Mouse (Mus musculus): ENCODE data around the gene Flcn. TPM values are rescaled to one million over a fixed set of nuclear protein-coding genes. Genes with fewer than 3 reads are reported as not detected.
A peak's percentile ranks its signal among the peaks of the same experiment; 100 is the strongest.
"Not testable (repeated sequence)": the region's sequence is repeated elsewhere in the genome, so short reads cannot be mapped to it uniquely, and the experiment has no call there.

Gene Flcn
- polyA plus RNA-seq, 1 experiment from 2014 or later = 32.2 TPM

DNA sequence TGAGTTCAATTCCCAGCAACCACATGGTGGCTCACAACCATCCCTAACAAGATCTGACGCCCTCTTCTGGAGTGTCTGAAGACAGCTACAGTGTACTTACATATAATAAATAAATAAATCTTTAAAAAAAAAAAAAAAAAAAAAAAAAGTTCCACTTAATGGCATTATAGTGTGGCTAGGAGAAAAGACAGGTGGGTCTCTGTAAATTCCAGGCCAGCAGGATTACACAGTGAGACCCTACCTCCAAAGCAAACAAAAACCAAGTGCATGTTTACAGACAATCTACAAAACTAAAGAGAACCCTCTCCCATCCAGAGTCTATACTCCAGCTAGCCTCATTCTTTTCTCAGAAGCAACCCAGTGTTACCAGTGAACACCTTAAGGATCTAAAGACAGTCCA lies 28.0 kb upstream of the Flcn start:
- peaks cover 45% of the 10 kb centered on the region for H3K36me3 ChIP-seq (ENCODE audit: control insufficient read depth, insufficient read depth, low read length)
- peak overlapping the region; percentile 74 for H3K4me2 ChIP-seq (ENCODE audit: low read depth, low read length)
- peaks cover 14% of the 10 kb centered on the region for H3K4me1 ChIP-seq (ENCODE audit: control insufficient read depth, insufficient read depth, low read length)
- H3K9me3 ChIP-seq (ENCODE audit: control insufficient read depth, low read length); H3K9ac ChIP-seq (ENCODE audit: low read depth, low read length); ATAC-seq (ENCODE audit: low read depth); H3K27me3 ChIP-seq (replicated peaks; ENCODE audit: control insufficient read depth, insufficient read depth, low read length); DNase-seq (ENCODE audit: low spot score); H3K27ac ChIP-seq (replicated peaks; ENCODE audit: low read depth, low read length): not testable (repeated sequence)
- no CpG with 5 or more reads among the region's 1 CpGs for WGBS
- H3K4me3 ChIP-seq (ENCODE audit: low read depth, low read length) = 0 out of 2 replicates have a peak overlapping the region, but pooled peaks have one; percentile 96

DNA sequence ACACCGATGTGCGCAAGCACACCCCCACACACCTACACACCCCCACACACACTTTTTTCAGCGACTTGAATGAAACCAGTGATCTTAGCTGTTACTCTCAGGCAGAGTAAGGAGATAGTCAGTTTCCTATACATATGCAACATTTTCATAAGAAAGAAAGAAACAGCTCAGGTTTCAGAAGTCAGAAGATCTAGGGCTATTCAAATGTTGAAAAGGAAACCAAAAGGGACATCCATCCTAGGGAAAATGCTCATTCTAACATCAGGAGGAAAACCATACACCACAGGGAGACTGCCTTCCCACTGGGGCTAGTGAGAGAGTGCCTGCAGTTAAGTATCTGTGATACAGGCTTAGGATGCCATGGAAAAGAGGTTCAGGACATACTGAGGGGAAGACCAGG lies 11.8 kb upstream of the Flcn start:
- 88% methylated on average over 3 of the region's 3 CpGs for WGBS

DNA sequence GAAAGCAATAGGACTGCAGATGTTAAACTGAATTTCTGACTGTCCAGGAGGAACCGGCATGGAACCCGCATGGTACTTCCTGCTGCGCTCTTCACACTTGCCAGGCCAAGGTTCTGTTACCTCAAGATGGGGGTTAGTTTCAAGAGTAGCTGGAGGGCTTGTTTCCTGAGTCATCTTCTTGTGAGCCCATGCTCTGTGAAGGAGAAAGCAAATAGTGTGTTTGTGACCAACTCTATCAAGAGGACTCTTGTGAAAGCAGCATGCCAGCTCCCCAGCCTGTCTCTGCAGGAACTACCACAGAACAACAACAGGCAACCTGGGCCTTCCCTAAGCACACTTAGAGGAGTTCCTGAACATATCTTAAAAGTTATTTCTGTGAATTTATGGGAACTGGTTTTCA lies 8.1 kb upstream of the Flcn start:
- Histone ChIP-seq H3K27me3 (replicated peaks; ENCODE audit: control insufficient read depth, insufficient read depth, low read length) (no peaks in the 10 kb centered on the region), H3K27ac (replicated peaks; ENCODE audit: low read depth, low read length) (no peak overlapping the region), H3K4me2 (ENCODE audit: low read depth, low read length) (no peak overlapping the region), H3K9me3 (ENCODE audit: control insufficient read depth, low read length) (no peaks in the 10 kb centered on the region), H3K9ac (ENCODE audit: low read depth, low read length) (no peak overlapping the region), H3K4me3 (ENCODE audit: low read depth, low read length) (no peak overlapping the region), H3K36me3 (ENCODE audit: control insufficient read depth, insufficient read depth, low read length) (peaks cover 71% of the 10 kb centered on the region), H3K4me1 (ENCODE audit: control insufficient read depth, insufficient read depth, low read length) (no peaks in the 10 kb centered on the region)
- no peak for ATAC-seq (ENCODE audit: low read depth)
- 97% methylated on average over 3 of the region's 3 CpGs for WGBS
- DNase-seq (ENCODE audit: low spot score) = no peak

More for the DNA sequence above, 11.8 kb upstream of the Flcn start:
- no peak for ATAC-seq (ENCODE audit: low read depth)
- Histone ChIP-seq H3K4me1 (ENCODE audit: control insufficient read depth, insufficient read depth, low read length) (no peaks in the 10 kb centered on the region), H3K9ac (ENCODE audit: low read depth, low read length) (no peak overlapping the region), H3K4me2 (ENCODE audit: low read depth, low read length) (no peak overlapping the region), H3K27me3 (replicated peaks; ENCODE audit: control insufficient read depth, insufficient read depth, low read length) (no peaks in the 10 kb centered on the region), H3K4me3 (ENCODE audit: low read depth, low read length) (no peak overlapping the region), H3K36me3 (ENCODE audit: control insufficient read depth, insufficient read depth, low read length) (peaks cover 98% of the 10 kb centered on the region), H3K27ac (replicated peaks; ENCODE audit: low read depth, low read length) (no peak overlapping the region), H3K9me3 (ENCODE audit: control insufficient read depth, low read length) (no peaks in the 10 kb centered on the region)
- no peak for DNase-seq (ENCODE audit: low spot score)

DNA sequence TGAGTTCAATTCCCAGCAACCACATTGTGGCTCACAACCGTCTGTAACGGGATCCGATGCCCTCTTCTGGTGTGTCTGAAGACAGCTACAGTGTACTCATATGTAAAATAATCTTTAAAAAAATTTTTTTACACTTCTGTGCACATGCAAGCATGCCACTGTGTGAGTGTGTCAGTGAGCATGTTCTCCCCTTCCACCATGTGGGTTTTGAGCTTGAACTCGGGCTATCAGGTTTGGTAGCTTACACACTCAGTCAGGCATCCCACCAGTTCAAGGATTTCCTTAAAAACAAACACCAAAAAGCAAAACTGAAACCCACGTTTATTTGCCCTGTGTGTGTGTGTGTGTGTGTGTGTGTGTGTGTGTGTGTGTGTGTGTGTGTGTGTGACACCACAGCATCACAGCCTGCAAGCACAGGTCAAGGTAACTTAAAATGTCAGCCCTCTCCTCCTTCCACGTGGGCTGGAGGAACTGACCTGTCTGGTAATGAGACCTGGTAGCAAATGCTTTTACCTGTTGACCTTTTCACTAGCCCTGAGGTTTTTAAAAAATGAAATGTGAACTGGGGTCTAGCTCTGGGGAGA lies 5.8 kb upstream of the Flcn start:
- H3K27ac ChIP-seq (replicated peaks; ENCODE audit: low read depth, low read length) = no peak overlapping the region
- no peaks in the 10 kb centered on the region for H3K27me3 ChIP-seq (replicated peaks; ENCODE audit: control insufficient read depth, insufficient read depth, low read length)
- H3K4me2 ChIP-seq (ENCODE audit: low read depth, low read length) = no peak overlapping the region
- DNase-seq (ENCODE audit: low spot score) (no peak), ATAC-seq (ENCODE audit: low read depth) (no peak)
- peaks cover 49% of the 10 kb centered on the region for H3K36me3 ChIP-seq (ENCODE audit: control insufficient read depth, insufficient read depth, low read length)
- 88% methylated on average over 6 of the region's 6 CpGs for WGBS
- peaks cover 6% of the 10 kb centered on the region; the same call in 1 of the 2 replicates for H3K4me1 ChIP-seq (ENCODE audit: control insufficient read depth, insufficient read depth, low read length)
- H3K9ac ChIP-seq (ENCODE audit: low read depth, low read length) = no peak overlapping the region
- no peak overlapping the region for H3K4me3 ChIP-seq (ENCODE audit: low read depth, low read length)
- H3K9me3 ChIP-seq (ENCODE audit: control insufficient read depth, low read length) = no peaks in the 10 kb centered on the region

DNA sequence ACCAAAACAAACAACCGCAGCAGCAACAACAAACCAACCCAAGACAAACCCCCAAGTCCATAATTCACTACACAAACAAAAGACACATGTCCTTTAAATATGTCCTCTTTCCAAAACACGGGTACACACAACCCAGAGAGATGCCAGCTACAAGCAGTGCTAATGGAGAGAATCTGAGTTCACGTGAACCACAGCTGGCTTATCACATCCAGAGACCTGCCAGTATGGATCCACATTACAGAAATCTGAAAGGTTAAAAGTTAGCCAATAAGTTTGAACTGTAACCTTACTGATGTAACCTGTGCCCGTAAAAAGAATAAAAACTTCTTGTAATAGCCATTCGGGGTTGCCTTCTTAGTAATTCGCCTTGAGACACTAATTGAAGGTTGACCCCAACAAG lies 5.1 kb upstream of the Flcn start:
- Histone ChIP-seq H3K4me1 (ENCODE audit: control insufficient read depth, insufficient read depth, low read length) (peaks cover 7% of the 10 kb centered on the region; the same call in 1 of the 2 replicates), H3K4me3 (ENCODE audit: low read depth, low read length) (no peak overlapping the region), H3K27me3 (replicated peaks; ENCODE audit: control insufficient read depth, insufficient read depth, low read length) (no peaks in the 10 kb centered on the region), H3K9ac (ENCODE audit: low read depth, low read length) (no peak overlapping the region), H3K36me3 (ENCODE audit: control insufficient read depth, insufficient read depth, low read length) (peaks cover 42% of the 10 kb centered on the region), H3K4me2 (ENCODE audit: low read depth, low read length) (no peak overlapping the region), H3K9me3 (ENCODE audit: control insufficient read depth, low read length) (no peaks in the 10 kb centered on the region), H3K27ac (replicated peaks; ENCODE audit: low read depth, low read length) (no peak overlapping the region)
- no peak for ATAC-seq (ENCODE audit: low read depth)
- WGBS = 87% methylated on average over 6 of the region's 6 CpGs
- no peak for DNase-seq (ENCODE audit: low spot score)

DNA sequence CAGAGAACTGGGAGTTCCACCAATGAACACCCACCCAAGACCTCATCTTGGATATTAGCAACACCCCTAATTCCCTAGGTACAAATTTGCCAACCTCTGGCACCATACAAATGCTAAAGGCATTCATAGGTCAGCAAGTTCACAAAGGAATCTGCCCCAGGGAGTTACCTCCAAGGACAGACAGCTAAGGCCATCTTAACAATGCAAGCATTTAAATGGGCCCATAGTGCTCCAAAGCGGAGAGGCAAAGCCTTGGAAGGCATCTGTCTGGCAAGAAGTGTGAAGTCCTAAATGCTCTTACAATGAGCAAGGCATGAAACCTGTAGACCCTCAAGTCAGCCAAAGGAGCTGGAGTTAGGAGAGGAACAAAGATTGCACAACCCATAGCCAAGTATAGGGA lies 4.5 kb upstream of the Flcn start:
- DNase-seq (ENCODE audit: low spot score) = no peak
- no peak overlapping the region for H3K4me3 ChIP-seq (ENCODE audit: low read depth, low read length)
- no peak for ATAC-seq (ENCODE audit: low read depth)
- WGBS = 72% methylated on average over 1 of the region's 1 CpGs
- peaks cover 36% of the 10 kb centered on the region for H3K36me3 ChIP-seq (ENCODE audit: control insufficient read depth, insufficient read depth, low read length)
- H3K27ac ChIP-seq (replicated peaks; ENCODE audit: low read depth, low read length) = no peak overlapping the region
- H3K9me3 ChIP-seq (ENCODE audit: control insufficient read depth, low read length) = no peaks in the 10 kb centered on the region
- H3K4me1 ChIP-seq (ENCODE audit: control insufficient read depth, insufficient read depth, low read length) = peaks cover 7% of the 10 kb centered on the region; the same call in 1 of the 2 replicates
- no peak overlapping the region for H3K9ac ChIP-seq (ENCODE audit: low read depth, low read length)
- H3K27me3 ChIP-seq (replicated peaks; ENCODE audit: control insufficient read depth, insufficient read depth, low read length) = no peaks in the 10 kb centered on the region
- no peak overlapping the region for H3K4me2 ChIP-seq (ENCODE audit: low read depth, low read length)

DNA sequence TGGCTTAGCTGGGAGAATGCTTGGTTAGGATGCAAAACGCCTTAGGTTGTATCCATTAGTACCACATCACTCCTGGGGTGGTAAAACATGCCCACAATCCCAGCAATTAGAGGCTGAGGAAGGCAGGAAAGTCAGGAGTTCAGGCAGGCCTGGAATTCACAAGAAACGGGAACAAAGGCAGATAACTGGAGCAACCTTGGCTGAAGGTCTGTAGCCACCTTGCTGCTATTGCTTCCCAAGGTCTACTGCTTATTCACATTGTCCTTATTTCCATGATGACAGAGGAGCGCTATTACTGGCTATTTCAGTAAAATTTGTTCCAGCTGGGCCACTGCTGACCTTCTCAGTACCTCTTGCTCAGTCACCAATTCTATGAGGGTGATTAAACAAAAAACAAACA lies 3.5 kb upstream of the Flcn start:
- Histone ChIP-seq H3K4me2 (ENCODE audit: low read depth, low read length) (no peak overlapping the region), H3K9me3 (ENCODE audit: control insufficient read depth, low read length) (no peaks in the 10 kb centered on the region), H3K27me3 (replicated peaks; ENCODE audit: control insufficient read depth, insufficient read depth, low read length) (no peaks in the 10 kb centered on the region), H3K27ac (replicated peaks; ENCODE audit: low read depth, low read length) (no peak overlapping the region), H3K9ac (ENCODE audit: low read depth, low read length) (no peak overlapping the region), H3K4me3 (ENCODE audit: low read depth, low read length) (no peak overlapping the region), H3K36me3 (ENCODE audit: control insufficient read depth, insufficient read depth, low read length) (peaks cover 26% of the 10 kb centered on the region), H3K4me1 (ENCODE audit: control insufficient read depth, insufficient read depth, low read length) (peaks cover 15% of the 10 kb centered on the region)
- WGBS = 62% methylated on average over 3 of the region's 3 CpGs
- ATAC-seq (ENCODE audit: low read depth) = no peak
- no peak for DNase-seq (ENCODE audit: low spot score)

DNA sequence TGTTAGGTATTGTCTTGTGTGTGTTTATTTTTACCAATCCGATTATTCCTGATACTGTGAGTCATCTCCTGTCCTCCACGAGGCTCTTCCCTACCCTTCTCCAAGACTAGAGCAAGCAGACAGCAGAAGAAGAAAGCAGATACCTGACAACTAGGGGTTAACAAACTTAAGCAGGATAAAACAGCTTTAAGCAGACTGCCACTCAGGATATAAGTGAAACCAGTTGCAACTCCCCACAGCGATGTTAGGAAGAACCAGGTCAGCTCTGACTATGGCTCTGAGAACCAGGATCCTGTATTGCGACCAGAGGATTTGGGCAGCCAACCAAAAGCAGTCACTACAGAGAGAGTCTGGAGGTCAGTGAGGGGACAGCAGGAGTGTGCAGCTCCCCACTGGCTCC lies 1.4 kb upstream of the Flcn start:
- DNase-seq (ENCODE audit: low spot score) = peak; percentile 41
- no peak for ATAC-seq (ENCODE audit: low read depth)
- 39% methylated on average over 4 of the region's 4 CpGs for WGBS
- H3K27ac ChIP-seq (replicated peaks; ENCODE audit: low read depth, low read length) = peak overlapping the region; percentile 96
- H3K27me3 ChIP-seq (replicated peaks; ENCODE audit: control insufficient read depth, insufficient read depth, low read length) = no peaks in the 10 kb centered on the region
- no peak overlapping the region for H3K4me3 ChIP-seq (ENCODE audit: low read depth, low read length)
- H3K9me3 ChIP-seq (ENCODE audit: control insufficient read depth, low read length) = no peaks in the 10 kb centered on the region
- H3K4me1 ChIP-seq (ENCODE audit: control insufficient read depth, insufficient read depth, low read length) = peaks cover 15% of the 10 kb centered on the region
- H3K4me2 ChIP-seq (ENCODE audit: low read depth, low read length) = peak overlapping the region; percentile 92
- H3K9ac ChIP-seq (ENCODE audit: low read depth, low read length) = peak overlapping the region; percentile 52
- peaks cover 23% of the 10 kb centered on the region for H3K36me3 ChIP-seq (ENCODE audit: control insufficient read depth, insufficient read depth, low read length)

DNA sequence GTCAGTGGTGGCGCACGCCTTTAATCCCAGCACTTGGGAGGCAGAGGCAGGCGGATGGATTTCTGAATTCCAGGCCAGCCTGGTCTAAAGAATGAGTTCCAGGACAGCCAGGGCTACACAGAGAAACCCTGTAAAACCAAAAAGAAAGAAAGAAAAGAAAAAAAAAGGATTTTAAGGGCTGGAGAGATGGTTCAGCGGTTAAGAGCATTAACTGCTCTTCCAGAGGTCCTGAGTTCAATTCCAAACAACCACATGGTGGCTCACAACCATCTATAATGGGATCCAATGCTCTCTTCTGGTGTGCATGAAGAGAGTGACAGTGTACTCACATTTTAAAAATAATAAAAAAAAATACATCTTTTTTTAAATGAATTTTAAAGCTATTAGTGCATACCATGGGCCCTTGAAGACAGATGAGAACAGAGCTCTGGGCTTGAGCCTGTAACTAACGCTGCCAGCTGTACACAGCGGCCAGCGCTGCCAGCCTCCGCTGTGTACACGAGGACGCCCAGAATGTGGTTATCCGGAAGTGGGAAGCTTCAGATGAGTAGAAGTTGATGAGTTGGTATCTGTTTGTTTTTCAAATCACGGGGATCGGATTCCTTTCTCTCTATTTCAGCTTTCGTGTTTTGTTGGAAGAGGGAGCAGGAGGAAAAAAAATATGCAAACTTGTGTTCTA lies 803 bp upstream of the Flcn start:
- Histone ChIP-seq H3K27ac (replicated peaks; ENCODE audit: low read depth, low read length) (peak overlapping the region; percentile 96), H3K27me3 (replicated peaks; ENCODE audit: control insufficient read depth, insufficient read depth, low read length) (no peaks in the 10 kb centered on the region), H3K4me3 (ENCODE audit: low read depth, low read length) (peak overlapping the region; percentile 65), H3K9ac (ENCODE audit: low read depth, low read length) (peak overlapping the region; percentile 92), H3K36me3 (ENCODE audit: control insufficient read depth, insufficient read depth, low read length) (peaks cover 27% of the 10 kb centered on the region), H3K4me1 (ENCODE audit: control insufficient read depth, insufficient read depth, low read length) (peaks cover 15% of the 10 kb centered on the region), H3K9me3 (ENCODE audit: control insufficient read depth, low read length) (no peaks in the 10 kb centered on the region), H3K4me2 (ENCODE audit: low read depth, low read length) (peak overlapping the region; percentile 92)
- 54% methylated on average over 14 of the region's 14 CpGs for WGBS
- DNase-seq (ENCODE audit: low spot score) (no peak), ATAC-seq (ENCODE audit: low read depth) (no peak)

Data from embryonic facial prominence, embryonic 14.5 days (tissue).